Mouse (Mus musculus) heart, postnatal 0 days (tissue): ENCODE data around the gene Adgrb2.

Source experiments
- CTCF ChIP-seq: IDR thresholded peaks from 2 replicates; pipeline ENCODE4 v1.5.1; 2016; ENCODE audit warnings: antibody characterized with exemption, control low read depth, low read depth
- EP300 ChIP-seq: IDR thresholded peaks from 2 replicates; pipeline ENCODE4 v1.6.1; 2016; ENCODE audit warnings: antibody characterized with exemption, low read depth

- no peak for TF ChIP-seq CTCF
- TF ChIP-seq EP300, result no peak
These were observed 10.4 kb upstream of the Adgrb2 start for GRCm38 (mm10) chr4:129974285-129974684.
